Mouse (Mus musculus) mature B cell (primary cell): ENCODE measurements around the gene Epn2.

ENCODE experiments used
- in situ Hi-C: fragments of 300-500 bp; cut with MboI; formaldehyde crosslinking; loops from 2 replicates; pipeline ENCODE4 v1.14.3; 2019

Gene Epn2

DNA sequence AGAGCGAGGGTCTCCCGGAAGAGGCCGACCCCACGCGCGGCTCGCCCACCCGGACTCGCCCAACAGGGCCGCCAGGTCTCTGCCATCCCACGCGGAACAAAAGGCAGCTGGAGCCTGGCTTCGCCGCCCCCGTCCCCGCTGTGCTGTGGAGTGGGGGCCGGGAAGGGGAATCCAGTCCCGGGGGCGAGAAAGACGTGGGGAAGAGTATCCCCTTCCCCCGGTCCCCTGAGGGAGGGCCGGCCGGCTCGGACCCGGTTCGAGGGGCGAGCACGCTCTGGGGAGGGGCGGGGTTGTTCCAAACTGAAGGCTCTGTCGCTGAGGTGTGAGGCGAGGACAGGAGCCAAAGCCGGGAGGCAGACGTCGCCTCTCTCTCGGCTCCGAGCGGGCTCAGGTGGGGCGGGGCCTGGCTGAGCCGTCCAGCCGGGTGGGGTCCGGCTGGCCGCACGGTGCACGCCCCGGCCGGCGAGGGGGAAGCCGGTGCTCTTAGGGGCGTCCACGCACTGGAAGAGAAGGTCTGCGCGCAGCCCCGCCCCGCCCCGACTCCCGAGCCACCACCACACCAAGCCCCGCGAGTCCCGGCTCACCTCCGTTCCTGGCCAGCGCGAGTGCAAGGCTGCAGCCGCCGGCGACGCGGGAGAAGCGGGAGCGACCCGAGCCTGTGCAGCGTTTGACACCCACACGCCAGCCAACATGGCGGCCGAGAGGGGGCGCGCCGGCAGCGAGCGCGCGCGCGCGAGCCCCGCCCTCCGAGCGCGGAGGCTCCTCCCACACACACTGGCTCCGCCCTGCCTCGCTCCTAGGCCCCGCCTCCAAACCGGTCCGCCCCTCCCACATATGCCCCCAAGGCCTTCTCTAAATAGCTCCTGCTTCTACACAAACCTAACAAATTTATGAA is at the start of gene Epn2:
Gene Epn2 (minus strand): TSS at position 705 of the 895 bp plus-strand sequence.
- in situ Hi-C loops = no loop called here

DNA sequence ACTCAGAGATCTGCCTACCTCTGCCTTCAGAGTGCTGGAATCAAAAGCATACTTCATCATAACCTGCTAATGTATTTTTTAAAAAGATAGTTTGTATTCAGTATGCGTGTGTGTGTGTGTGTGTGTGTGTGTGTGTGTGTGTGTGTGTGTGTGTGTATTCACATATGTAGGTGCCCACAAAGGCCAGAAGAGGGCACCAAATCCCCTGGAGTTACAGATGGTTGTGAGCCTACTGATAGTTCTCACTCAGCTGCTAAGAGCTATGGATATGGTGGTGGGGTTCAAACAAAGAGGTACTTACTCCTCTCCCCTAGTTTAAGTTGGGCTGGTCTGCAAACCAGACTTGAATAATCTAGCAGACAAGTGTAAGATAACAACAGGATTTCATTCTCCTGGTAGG is 47.0 kb upstream of the Epn2 start:
- in situ Hi-C loops = no loop called here

DNA sequence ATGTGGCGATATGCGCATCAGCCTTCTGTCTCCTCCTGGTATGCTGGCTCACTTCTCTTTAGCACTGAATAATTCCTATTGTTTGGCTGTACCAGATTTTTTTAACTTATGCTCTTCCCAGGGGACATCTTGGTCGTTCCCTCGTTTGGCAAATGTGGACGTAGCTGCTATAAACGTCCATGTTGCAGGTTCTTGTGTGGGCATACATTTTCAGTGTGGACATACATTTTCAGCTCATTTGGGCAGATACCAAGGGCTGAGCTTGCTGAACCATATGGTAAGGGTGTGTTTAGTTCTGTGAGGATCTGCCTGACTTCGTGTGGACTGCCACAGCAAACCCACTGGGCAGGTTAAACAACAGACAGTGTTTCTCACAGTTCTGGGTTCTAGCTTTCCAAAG is 45.6 kb upstream of the Epn2 start:
- in situ Hi-C loops = no loop called here

DNA sequence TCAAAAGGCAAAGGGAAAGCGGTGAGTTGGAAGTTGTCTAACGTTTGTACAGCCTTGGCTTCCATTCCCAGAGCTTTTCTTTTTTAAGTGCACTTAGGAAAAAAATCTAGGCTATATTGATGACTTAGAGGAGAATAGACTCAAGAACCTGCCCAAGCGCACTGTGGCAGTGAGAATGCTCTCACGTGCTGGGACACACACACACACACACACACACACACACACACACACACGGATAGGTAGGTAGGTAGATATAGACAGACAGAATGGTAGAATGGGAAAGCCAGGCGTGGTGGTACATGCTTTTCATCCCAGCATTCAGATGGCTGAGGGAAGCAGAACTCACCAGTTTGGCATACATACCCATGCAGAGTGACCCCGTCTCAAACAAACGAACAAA is 41.3 kb upstream of the Epn2 start:
- in situ Hi-C loops = no loop called here

DNA sequence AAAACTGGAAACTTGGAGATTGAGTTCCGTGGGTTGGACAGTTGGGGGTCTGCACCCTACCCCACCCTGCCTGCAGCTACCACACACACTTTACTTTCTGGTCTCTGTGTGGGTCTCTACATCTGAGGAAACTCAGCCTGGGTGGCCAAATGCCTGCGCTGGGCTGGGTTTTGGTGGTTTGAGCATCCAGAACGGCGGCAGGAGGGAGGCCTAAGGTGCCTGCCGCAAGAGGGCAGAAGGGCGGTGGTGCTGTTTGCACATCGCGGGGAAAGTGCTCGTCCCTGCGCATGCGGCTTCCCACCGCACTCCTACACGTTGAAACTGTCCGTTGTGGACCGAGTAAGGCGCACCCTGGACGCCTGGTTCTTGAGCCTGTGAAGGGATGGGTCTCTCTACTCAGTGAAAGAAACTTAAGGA is 40.8 kb upstream of the Epn2 start:
- in situ Hi-C loops = no loop called here

DNA sequence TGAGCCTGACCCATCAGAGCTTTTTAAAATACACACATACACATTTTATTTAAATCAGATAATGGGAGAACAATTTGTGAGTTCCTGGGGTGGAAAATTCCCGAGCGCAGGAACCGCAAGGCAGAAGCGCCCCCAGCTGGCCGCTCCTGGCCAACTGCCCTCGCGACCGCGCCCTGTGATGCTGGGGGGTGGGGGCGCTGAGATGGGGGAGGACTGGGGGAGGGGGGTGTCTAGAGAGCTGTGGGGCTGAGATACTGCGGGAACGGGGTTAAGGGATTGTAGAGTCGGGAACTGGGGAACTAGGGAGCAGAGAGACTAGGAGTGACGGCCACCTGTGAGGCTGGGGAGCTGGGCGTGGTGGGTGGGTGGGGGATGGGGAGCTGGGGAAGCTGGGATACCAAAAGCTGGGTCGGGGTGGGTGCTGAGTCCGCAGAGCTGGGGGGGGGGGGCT is 40.3 kb upstream of the Epn2 start:
- in situ Hi-C loops = no loop called here

DNA sequence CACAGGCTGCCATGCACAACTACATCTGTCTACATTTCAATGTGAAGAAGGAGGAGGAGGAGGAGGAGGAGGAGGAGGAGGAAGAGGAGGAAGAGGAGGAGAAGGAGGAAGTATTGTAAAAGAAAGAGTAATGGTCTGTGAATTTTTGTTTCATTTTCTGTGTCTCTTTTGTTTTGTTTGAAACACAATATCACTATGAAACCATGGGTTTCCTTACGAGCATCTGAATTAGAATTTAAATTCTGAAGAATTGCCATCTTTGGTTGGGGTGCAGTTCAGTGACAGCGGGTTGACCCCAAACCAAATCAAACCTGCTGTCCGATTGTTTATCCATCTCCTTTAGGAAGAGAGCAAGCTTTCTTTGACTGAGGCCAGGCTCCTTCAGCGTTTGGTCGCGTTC is 39.9 kb upstream of the Epn2 start:
- in situ Hi-C loops = no loop called here

DNA sequence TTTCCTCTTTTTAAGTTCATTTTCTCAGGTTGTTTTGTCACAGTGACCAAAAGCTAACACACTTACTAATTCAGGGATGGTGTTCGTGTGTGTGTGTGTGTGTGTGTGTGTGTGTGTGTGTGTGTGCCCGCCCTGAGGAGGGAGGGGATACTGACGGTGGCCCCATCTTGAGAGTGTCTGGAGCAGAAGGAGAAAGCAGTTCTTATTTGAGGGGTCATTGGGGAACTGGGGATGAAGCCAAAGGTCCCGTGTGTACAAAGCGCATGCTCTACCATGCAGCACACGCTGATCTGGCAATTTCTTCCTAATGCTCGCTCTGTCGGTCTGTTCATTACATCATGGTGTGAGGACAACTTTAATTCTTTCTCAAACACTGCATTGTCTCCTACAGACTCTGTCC is 39.1 kb upstream of the Epn2 start:
- in situ Hi-C loops = no loop called here

DNA sequence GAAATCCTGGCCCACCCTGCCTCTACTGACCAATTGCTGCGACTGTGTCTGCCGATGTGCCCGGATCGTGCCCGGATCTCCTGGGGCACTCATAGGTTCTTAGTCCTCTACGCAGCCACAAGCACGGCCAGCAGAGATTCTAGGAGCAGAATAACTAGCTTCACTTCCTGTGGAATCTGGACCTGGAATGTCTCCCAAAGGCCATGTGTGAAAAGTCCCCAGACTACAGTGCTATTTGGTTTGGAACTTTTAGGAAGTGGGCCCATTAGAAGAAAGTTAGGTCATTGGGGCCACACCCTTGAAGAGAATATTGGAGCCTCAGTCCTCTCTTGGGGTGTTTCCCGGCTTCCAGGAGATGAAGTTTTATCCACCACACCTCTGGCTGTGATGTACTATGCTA is 38.6 kb upstream of the Epn2 start:
- in situ Hi-C loops = no loop called here

DNA sequence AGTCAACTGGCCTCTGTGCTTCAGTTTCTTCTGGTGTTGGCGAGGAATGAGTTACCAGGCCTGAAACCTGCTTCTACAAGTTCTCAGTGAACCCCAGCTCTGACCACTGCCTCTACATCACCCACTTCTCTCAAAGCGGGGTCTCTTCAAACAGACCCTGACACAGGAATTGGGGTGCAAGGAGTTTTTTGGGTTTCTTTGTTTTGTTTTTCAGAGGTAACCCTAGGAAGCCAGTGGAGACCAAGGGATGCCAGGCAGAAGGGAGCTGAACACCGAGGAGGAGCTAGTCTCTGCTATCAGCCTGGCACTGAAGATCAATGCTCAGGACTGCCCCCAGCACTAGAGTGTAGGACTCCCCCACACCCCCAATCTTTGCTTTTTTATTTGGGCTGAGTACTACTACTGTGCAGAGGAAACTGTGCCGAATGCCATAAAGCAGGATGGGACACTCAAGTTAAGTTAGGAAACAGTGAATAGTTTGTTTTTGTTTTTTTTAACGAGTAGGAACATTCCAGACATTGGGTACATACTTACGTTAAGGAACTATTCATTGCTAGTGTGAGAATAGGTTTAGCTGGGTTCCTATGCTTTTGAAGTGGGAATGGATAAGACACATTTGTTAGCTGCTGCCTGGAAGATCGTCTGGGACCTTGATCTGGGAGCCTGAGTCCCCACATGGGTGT is 37.9 kb upstream of the Epn2 start:
- in situ Hi-C loops = no loop called here

DNA sequence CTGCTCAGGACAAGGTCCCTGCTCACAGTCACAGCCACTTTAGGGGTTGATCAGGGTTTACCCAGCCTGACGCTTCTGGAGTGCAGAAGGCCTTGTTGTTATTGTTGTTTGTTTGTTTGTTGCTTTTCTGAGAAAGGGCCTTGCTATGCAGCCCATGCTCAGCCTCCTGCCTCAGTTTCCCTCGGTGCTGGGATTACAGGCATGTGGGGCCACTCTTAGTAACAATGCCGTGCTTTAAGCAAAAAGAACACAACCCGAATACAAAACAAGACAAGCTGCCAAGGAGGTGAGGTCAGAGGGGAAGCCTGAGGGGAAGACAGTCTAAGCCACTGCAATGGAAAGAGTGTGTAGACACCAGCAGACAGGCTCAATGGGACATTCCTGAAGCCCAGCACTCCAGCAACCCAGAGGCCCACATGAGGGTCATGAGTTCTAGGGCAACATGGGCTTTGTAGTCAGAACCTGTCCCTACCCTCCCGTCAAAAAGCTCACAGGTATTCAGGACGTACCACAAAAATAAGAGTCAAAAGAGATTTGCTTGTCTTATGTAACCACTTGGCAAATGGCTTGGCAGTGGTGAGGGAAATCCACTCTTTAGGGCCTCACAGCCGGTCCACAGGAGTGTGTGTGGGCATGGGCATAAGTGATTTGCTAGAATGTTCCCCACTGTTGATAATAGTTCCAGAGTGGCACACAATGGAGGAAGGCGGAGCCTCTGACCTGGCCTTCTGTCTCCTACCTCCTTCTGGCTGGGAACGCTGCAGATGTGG is 37.2 kb upstream of the Epn2 start:
- in situ Hi-C loops = no loop called here

DNA sequence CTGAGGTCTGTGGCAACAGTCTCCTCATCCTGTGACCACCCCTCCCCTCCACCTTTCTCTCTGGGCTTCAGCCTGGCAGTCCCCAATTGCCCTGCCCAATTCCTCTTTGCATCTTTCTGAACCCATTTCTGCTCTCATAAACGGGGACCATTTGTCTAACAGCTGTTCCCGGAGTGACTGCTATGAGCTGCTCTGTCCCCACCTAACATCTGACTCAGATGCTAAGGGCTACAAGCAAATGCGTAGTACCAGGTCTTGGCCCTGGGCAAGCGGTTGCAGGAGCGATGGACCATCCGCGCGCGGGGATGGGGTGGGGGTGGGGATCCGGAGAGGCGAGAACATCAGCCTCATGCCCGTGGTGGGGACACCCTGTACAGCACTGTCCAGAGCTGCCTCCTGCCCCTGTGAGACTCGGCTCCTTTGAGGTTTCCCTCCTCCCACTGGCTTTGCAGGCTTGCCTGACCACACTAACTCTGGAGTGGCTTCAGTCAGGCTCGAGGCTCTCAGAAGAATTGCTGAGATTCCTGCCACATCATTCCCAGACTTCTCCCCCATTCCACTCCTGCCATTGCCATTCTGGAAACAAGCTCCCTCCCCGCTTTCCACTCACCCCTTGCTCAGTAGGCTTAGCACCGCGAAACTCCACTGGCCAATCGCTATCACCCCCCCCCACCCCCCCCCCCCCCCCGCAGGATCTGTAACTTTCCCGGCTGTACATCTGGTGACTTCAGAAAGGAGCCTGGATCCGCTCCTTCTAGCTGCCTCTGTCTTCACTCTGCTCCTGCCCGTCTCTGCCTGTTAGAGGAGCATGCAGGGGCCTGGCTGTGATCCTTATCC is 36.4 kb upstream of the Epn2 start:
- in situ Hi-C loops = no loop called here

DNA sequence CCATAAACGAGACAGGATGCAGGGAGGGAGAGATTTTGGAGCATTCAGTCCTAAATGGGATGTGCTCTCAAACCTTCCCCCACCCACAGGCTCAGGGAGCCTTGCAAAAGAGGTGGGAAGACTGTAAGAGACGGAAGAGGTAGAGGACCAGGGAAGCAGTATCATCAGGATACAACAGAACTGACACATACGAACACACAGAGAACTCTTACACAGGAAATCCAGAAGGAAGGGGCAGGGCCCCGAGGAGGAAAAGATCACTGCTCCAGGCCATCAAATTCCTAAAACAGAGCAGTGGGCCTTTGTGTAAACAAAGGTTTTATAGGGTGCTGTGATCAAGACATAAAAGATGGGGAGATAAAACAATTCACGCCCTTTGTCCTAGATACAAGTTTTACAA is 34.9 kb upstream of the Epn2 start:
- in situ Hi-C loops = no loop called here

DNA sequence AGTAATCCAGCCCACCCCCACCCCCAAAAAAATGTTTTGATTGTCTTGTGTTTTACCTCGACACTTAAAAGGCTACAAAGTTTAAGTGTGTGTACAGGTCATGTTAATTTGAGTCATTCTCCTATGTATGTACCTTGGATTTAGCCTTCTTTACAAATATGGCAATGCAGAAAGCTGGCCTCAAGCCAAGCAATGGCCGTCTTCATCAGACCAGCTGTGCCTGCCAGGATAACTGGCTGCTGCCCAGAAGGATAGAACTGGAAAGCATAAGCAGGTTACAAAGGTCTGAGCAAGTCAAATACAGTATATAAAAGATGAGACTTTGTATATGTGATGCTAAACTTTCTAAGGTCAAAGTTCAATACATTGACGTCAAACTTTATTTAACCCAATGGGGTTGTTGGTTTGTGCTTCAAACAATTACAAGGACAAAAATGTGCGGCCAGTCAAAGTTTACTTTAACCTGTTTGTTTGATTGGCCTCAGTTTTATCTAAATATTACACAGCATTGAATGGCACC is 32.7 kb upstream of the Epn2 start:
- in situ Hi-C loops = no loop called here

DNA sequence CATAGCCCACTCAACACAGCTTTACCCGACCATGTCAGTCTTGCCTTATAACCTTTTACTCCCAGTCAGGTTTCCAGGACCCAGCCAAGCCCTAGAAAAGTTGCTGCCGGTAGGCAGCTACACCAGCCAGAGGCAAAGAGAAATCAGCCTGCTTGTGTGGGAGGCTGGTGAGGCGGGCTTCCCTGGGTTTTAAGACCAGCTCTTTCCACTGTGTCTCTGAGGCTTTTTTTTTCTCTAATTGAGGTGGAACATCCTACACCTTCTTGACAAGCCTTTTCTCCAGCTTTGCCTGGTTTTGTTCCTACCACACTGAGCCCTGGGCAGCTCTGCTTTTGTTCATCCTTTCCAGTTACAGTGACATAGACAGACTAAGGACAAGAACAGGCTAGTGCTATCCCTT is 31.7 kb upstream of the Epn2 start:
- in situ Hi-C loops = no loop called here

DNA sequence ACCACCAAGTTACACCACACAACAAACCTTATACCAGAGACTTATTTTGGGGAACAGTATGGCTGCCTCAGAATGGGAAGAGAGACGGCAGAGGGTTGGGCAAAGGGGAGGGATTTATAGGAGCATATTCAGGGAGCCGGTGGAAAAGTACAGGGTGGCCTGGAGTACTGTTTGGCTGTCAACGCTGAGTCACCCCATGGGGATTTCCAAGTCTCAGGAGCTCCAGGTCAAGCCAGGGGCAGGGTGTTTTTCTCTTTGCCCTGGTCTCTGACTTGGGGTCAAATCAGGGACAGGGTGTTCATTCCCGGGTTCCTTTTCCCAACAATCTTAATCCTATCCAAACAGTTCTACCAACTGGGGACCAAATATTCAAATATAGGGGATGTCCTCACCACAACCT is 28.6 kb upstream of the Epn2 start:
- in situ Hi-C loops = no loop called here

DNA sequence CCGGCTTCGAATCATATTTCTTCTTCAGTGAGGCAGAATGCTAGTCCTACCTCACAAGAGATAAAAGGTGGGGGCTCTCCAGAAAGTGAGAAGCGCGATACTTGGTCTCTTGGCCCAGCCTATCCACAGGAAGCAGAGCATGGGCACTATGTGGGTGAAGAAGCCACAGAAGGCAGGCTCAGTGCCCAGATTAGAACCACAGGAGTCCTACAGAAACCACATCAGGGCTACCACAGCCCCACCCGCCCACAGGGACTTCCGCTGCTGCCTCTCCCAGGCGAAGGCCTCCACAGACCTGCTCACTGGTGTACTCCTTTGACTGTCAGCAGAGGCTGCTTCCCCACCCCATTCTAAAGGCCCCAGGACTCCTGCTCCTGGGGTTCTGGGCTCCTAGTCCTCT is 23.2 kb upstream of the Epn2 start:
- in situ Hi-C loops = no loop called here

DNA sequence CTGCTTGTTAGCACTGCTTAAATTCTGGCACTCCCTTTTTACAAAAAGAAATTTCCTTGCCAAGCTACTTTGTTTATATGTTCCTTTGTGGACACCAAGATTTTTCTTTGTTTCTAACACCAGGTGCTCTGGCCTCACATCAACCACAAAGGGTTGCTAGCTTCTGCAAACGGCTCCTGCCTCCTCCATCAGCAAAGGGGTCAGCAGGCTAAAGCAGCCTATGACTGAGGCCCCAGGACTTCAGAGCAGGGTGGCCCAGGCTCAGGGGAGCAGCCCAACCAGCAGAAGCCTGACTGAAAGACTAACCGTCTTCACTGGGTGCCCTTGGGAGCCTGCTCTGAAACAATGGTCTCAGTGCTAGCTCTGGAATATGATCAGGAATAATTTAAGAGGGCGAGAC is 22.0 kb upstream of the Epn2 start:
- in situ Hi-C loops = no loop called here

DNA sequence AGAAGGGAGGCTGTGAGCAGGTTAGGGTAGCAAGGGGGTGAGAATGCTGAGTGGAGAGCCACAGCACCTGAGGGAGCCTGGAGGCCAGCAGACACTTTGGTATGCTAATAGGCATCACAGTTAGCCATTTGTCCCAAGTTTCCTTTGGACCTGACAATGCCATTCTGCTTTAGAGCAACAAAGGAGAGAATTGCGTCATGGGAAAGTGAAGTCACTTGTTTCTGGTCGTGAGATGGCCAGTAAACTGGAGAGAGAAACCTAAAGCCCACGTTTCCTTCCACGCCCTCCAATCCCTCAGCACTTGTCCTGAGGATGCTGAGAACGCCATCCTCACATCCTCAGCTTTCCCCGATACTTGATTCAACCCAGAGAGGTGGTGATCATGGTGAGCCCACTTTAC is 18.9 kb upstream of the Epn2 start:
- in situ Hi-C loops = no loop called here

DNA sequence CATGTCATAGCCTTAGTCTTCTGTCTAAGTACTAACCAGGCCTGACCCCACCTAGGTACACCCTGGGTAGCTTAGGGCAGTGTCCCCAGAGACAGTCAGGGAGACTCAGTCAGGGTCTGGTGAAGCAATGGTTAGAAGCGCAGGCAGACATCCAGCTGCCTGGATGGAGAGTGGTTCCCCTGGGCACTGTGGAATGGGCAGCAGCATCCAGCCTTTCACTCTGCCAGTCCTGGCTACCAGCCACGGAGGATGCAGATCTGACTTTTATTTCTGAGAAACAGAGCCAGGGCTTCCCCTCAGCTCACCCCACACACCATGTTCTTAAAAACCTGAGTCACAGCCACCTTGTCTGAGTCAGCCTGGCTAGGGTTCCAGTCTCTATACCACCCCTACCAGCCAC is 18.0 kb upstream of the Epn2 start:
- in situ Hi-C loops = no loop called here

DNA sequence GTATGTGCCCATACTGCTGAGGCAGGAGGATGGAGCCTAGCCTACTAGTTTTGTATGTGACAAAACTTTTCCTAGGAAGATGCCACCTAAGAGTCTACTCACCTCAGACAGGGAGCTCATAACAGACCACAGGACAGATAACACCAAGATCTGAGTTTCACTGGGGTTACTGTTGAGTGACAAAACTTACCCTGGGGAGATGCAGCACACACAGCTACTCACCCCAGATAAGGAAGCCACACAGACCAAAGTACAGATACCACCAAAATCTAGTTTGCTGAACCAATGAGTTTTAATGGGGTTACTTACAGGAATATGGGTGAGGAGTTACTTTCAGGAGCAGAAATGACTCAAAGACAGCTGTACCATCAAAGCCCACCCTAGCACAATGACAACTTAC is 13.6 kb upstream of the Epn2 start:
- in situ Hi-C loops = no loop called here

DNA sequence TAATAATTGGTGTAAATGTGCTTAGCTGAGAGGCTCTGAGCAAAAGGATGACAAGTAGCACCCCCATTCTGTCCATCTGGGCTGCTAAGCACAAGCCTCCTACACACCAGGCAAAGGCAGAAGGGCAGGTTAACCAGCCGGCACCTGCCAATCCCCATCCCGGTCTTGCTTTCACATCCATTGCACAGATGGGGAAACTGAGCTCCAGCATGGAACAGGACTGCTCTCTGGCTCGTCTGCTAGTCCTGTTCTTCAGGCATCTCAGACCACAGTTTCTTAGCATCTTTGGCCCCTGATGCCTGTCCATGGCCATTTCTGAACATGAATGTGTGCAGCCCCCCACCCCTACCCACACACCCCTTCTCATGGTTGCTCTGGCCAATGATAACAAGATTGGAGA is 12.6 kb upstream of the Epn2 start:
- in situ Hi-C loops = no loop called here
